Mouse (Mus musculus) T-helper 1 cell (primary cell): Measurements from ENCODE around the gene Ppox.
"Not testable (repeated sequence)": the region's sequence is repeated elsewhere in the genome, so short reads cannot be mapped to it uniquely, and the experiment has no call there.

Experiments
- in situ Hi-C: fragments of 300-600 bp; cut with MboI, MseI; formaldehyde crosslinking; loops from one replicate; pipeline ENCODE4 v1.15.1; 2025; ENCODE audit warnings: high pct_unique_total_duplicates

Gene Ppox

DNA sequence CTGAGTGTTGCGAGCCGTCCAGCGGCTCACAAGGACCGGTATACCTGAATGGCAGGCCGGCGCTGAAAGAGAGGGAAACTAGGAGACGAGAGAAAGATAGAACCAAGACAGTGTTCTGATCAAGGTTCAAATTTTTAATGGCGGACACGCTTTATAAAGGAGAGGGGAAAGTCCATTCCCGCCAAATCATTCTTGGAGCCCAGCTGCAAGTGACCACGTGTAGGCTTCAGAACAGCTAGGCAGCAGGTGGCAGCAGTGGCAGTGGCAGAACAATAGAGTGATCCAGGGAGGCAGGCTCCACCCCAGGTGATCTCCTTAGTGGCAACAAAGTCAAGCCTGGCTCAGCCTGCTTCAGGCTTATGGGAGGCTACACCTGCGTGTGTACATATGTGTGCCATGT lies 39.0 kb downstream of the Ppox start:
- in situ Hi-C loops: not testable (repeated sequence)

DNA sequence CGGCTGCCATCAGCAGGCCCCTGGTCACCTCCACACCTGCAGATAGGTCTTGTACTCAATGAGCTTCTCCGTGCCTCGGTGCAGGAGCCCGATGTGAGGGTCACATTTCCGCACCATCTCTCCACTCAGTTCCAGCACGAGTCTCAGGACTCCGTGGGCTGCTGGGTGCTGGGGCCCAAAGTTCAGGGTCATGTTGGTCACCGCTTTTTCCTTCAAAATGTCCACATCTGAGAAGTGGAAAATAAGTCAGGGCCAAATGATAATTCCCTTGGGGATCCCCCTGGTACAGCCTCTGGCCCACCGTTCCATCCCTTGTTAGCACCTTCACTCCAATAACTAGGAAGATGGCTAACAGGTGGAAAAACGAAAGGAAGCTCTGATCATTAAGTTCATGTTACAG lies 40.1 kb downstream of the Ppox start:
- in situ Hi-C loops: no loop called here

GRCm38 (mm10) chr1:171239992-171240744 lies 40.8 kb downstream of the Ppox start:
- in situ Hi-C loops: no loop called here

- in situ Hi-C loops: no loop called here
Observed at GRCm38 (mm10) chr1:171238463-171238862, 42.5 kb downstream of the Ppox start.

DNA sequence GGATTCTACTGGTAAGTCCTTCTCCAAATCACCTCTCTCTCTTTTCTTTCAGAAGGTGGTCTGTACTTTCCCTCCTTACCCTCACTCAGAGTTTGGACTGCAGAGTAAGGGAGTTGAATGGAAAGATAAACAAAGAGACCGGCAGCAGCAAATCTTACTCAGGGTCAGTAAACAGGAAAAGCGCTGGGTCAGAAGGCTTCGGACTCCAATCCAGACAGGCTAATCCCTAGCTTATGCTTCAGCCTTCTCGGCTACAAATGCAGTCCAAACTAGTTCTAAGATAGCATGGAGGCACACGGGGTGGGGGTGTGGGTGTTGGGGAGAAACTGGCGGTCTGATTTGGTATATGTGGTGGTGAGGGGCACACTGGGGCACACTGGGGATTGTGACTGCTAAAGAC lies 43.5 kb downstream of the Ppox start:
- in situ Hi-C loops: no loop called here

DNA sequence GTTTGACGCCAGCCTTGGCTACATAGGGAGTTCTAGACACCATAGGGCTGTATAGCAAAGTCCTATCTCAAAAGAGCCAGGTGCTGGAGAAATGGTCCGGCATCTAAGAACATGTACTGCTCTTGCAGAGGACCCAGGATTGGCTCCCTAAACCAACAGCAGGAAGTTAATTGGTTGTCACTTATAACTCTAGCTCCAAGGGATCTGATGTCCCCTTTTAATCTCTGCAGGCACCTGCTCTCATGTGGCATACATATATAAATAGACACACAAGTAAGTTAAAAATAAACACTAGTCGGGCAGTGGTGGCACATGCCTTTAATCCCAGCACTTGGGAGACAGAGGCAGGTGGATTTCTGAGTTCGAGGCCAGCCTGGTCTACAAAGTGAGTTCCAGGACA lies 45.2 kb downstream of the Ppox start:
- in situ Hi-C loops: no loop called here

- in situ Hi-C loops: no loop called here
Observed at GRCm38 (mm10) chr1:171234538-171234937, 46.4 kb downstream of the Ppox start.

DNA sequence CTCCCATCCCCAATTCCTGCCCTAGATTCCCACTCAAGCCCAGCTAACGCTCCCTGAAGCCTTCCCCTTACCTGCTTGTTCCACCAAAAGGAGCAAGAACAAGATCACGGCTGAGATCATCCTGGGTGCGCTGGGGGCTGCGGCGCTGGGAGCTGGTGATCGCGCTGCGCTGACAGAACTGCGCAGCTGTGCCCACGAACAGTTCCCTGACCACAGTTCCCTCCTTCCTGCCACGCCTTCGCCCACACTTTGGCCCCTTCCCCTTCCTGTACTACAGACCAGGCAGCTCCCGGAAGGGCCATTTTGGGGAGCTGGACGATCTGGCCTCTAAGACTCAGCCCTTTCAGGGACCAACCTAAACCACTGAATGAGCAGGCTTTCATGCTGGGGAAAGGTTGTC lies 46.9 kb downstream of the Ppox start, which contains the start of gene Fcer1g:
Gene Fcer1g (minus strand): TSS at position 240 of the 400 bp plus-strand sequence.
- in situ Hi-C loops: no loop called here

- in situ Hi-C loops: no loop called here
Observed at GRCm38 (mm10) chr1:171232800-171233730, 47.9 kb downstream of the Ppox start.

DNA sequence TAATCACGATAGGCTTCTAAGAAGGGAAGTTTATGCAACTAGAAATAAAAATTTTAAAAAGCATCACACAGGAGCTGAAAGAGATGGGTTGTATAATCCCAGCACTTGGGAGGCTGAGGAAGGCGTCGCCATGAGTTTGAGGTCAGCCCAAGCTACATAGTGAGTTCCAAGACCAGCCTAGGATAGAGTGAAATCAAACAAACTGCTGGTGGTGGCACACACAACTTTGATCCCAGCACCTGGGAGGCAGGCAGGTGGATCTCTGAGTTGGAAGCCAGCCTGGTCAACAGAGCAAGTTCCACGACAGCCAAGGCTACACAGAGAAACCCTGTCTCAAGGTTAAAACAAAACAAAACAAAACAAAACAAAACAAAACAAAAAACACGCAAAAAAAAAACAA lies 48.6 kb downstream of the Ppox start:
- in situ Hi-C loops: no loop called here

DNA sequence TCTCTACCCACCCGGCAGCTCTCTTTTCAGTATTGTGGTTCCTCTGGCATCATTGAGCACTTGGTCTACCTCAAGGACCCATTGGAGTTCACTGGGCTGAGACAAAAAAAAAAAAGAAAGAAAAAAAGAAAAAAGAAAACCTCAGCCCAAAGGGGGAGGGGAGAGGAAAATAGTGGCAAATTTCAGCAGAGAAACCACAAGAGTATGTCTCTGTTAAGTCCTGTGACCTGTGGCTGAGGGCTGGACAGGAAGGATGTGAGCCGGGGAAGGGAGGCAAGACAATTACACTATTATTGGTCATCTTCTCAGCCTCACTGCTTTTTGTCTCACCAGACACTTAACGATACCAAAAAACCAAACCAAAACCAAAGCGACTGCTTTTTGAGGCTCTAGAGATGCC lies 49.1 kb downstream of the Ppox start:
- in situ Hi-C loops: no loop called here

DNA sequence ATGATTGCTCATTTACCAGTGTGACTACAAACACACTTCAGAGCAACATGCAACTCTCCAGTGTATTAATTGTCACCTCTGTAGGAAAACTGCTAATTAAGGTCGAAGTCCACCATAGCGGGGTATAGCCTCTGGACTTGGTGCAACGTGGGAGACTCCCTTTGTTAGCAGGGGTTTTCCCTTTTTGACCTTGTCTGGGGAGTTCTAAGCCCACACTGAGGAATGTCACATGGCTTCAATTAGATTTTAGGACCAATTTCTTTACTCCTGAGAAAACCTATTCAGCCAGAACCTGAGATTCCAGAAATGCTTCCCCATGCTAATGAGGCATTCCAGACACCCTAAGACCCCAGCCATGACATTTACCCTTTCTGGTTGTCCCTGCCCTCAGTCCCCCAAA lies 50.8 kb downstream of the Ppox start:
- in situ Hi-C loops: no loop called here

- in situ Hi-C loops: no loop called here
Observed at GRCm38 (mm10) chr1:171229750-171230149, 51.2 kb downstream of the Ppox start.

DNA sequence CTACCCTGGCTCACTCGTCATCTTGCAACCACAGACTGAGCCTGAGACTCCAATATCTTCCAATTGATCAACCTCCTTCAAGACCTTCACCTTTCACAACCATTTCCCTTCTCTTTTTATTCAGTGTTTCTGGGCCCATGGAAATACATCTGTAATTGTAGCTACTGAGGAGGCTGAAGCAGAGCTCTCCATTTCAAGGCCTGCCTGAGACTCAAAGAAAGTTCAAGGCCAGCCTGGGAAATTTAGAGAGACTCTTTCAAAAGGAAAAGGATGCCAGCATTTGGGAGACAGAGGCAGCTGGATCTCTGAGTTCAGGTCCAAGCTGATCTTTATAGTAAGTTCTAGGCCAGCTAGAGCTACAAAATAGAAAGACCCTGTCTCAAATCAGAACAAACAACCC lies 53.1 kb downstream of the Ppox start:
- in situ Hi-C loops: no loop called here

GRCm38 (mm10) chr1:171226780-171227179 lies 54.2 kb downstream of the Ppox start:
- in situ Hi-C loops: no loop called here
